Mouse (Mus musculus) CH12.LX (cell line): ENCODE measurements around the gene Galnt14. TPM values are rescaled to one million over a fixed set of nuclear protein-coding genes. Genes with fewer than 3 reads are reported as not detected.
A peak's percentile ranks its signal among the peaks of the same experiment; 100 is the strongest.

Experiments
- DNase-seq: peaks from one replicate; pipeline ENCODE4 v3.0.0-alpha.2; 2013; ENCODE audit errors: extremely low read depth
- H3K27ac ChIP-seq: 2 replicates; pipeline ENCODE4 v1.5.1; 2012; ENCODE audit warnings: low read depth, mild to moderate bottlenecking, control low read depth, moderate library complexity; ENCODE audit not compliant: insufficient read depth
- H3K27me3 ChIP-seq: replicated peaks from 2 replicates; pipeline ENCODE3; 2012; ENCODE audit warnings: inconsistent platforms
- H3K36me3 ChIP-seq, 2 experiments: replicated peaks in 1 of 2; 2 replicates each; pipeline versions ENCODE3 to v1.6.1; 2012; ENCODE audit warnings: inconsistent platforms in 1 of 2, low read length in 1 of 2, mild to moderate bottlenecking in 1 of 2, mixed read lengths in 1 of 2, moderate library complexity in 1 of 2; ENCODE audit not compliant: control insufficient read depth in 1 of 2, insufficient read depth in 1 of 2
- H3K4me1 ChIP-seq, 2 experiments: 2 replicates each; pipeline ENCODE4 v1.6.1; 2012; ENCODE audit warnings: inconsistent platforms in 1 of 2, moderate library complexity in 1 of 2; ENCODE audit not compliant: insufficient read depth in 2 of 2, control insufficient read depth in 1 of 2
- H3K4me2 ChIP-seq: 2 replicates; pipeline ENCODE4 v1.6.1; 2012; ENCODE audit warnings: low read depth, mild to moderate bottlenecking, control low read depth; ENCODE audit not compliant: poor library complexity, insufficient read depth, severe bottlenecking
- H3K4me3 ChIP-seq, 3 experiments: fragments of 150-350 bp in 1 of 3; sonication (generic) in 1 of 3; replicated peaks in 1 of 3; 2 replicates each; pipeline versions ENCODE3 to v1.5.1; 2011 to 2012; ENCODE audit warnings: low read depth in 2 of 3, low read length in 2 of 3, mild to moderate bottlenecking in 2 of 3, moderate library complexity in 2 of 3, control low read depth in 1 of 3, improper control_type of control experiment in 1 of 3, inconsistent platforms in 1 of 3, mixed read lengths in 1 of 3; ENCODE audit not compliant: poor library complexity in 1 of 3
- H3K79me2 ChIP-seq: replicated peaks from 2 replicates; pipeline ENCODE4 v1.6.1; 2012; ENCODE audit warnings: mild to moderate bottlenecking, moderate library complexity; ENCODE audit not compliant: control insufficient read depth, poor library complexity, insufficient read depth, severe bottlenecking; ENCODE audit errors: extremely low read depth
- H3K9ac ChIP-seq: 2 replicates; pipeline ENCODE4 v1.6.1; 2012; ENCODE audit warnings: low read depth, mild to moderate bottlenecking, control low read depth, moderate library complexity; ENCODE audit not compliant: insufficient read depth
- H3K9me3 ChIP-seq: replicated peaks from 2 replicates; pipeline ENCODE3; 2012; ENCODE audit warnings: low read length, inconsistent platforms, mixed read lengths
- BHLHE40 ChIP-seq: IDR thresholded peaks from 2 replicates; pipeline ENCODE4 v1.6.1; 2011; ENCODE audit warnings: mild to moderate bottlenecking, low read depth, low read length, improper control_type of control experiment
- CTCF ChIP-seq, 2 experiments: IDR thresholded peaks in 1 of 2; conservative IDR thresholded peaks in 1 of 2; 2 replicates each; pipeline ENCODE4 v1.5.1; 2011 to 2012; ENCODE audit warnings: low read depth in 2 of 2, low read length in 2 of 2, improper control_type of control experiment in 1 of 2, inconsistent platforms in 1 of 2, mild to moderate bottlenecking in 1 of 2, moderate library complexity in 1 of 2
- E2F4 ChIP-seq: IDR thresholded peaks from 2 replicates; pipeline ENCODE4 v1.6.1; 2011; ENCODE audit warnings: low read depth, low read length, improper control_type of control experiment; ENCODE audit not compliant: insufficient replicate concordance
- ELF1 ChIP-seq: IDR thresholded peaks from 2 replicates; pipeline ENCODE4 v1.6.1; 2014; ENCODE audit warnings: low read depth, mild to moderate bottlenecking, inconsistent platforms, low read length, improper control_type of control experiment
- ETS1 ChIP-seq: conservative IDR thresholded peaks from 2 replicates; pipeline ENCODE4 v1.6.1; 2012; ENCODE audit warnings: low read depth, mild to moderate bottlenecking, inconsistent platforms, low read length, improper control_type of control experiment, moderate library complexity
- GABPA ChIP-seq: IDR thresholded peaks from 2 replicates; pipeline ENCODE4 v1.6.1; 2012; ENCODE audit warnings: low read depth, low read length, improper control_type of control experiment, inconsistent platforms; ENCODE audit not compliant: insufficient replicate concordance
- HCFC1 ChIP-seq: IDR thresholded peaks from 2 replicates; pipeline ENCODE4 v1.6.1; 2012; ENCODE audit warnings: low read depth, mild to moderate bottlenecking, inconsistent platforms, low read length, improper control_type of control experiment
- JUN ChIP-seq: IDR thresholded peaks from 2 replicates; pipeline ENCODE4 v1.6.1; 2011; ENCODE audit warnings: low read depth, mild to moderate bottlenecking, low read length, improper control_type of control experiment, moderate library complexity; ENCODE audit not compliant: insufficient read depth
- JUND ChIP-seq: conservative IDR thresholded peaks from 2 replicates; pipeline ENCODE4 v1.6.1; 2011; ENCODE audit warnings: low read depth, low read length, improper control_type of control experiment
- KAT2A ChIP-seq: IDR thresholded peaks from 2 replicates; pipeline ENCODE4 v1.6.1; 2012; ENCODE audit warnings: low read length, improper control_type of control experiment, inconsistent platforms; ENCODE audit not compliant: insufficient replicate concordance
- MAFK ChIP-seq: IDR thresholded peaks from 2 replicates; pipeline ENCODE4 v1.6.1; 2011; ENCODE audit warnings: low read length, improper control_type of control experiment; ENCODE audit not compliant: insufficient replicate concordance
- MAX ChIP-seq: IDR thresholded peaks from 2 replicates; pipeline ENCODE4 v1.6.1; 2011; ENCODE audit warnings: low read length, improper control_type of control experiment
- MEF2A ChIP-seq: IDR thresholded peaks from 2 replicates; pipeline ENCODE4 v1.6.1; 2014; ENCODE audit warnings: low read depth, mild to moderate bottlenecking, inconsistent platforms, low read length, improper control_type of control experiment, borderline replicate concordance
- MXI1 ChIP-seq: IDR thresholded peaks from 2 replicates; pipeline ENCODE4 v1.6.1; 2011; ENCODE audit warnings: mild to moderate bottlenecking, low read depth, low read length, improper control_type of control experiment
- MYC ChIP-seq: IDR thresholded peaks from 2 replicates; pipeline ENCODE4 v1.6.1; 2011; ENCODE audit warnings: low read depth, mild to moderate bottlenecking, improper control_type of control experiment, low read length
- NELFE ChIP-seq: IDR thresholded peaks from 2 replicates; pipeline ENCODE4 v1.6.1; 2011; ENCODE audit warnings: low read depth, low read length, improper control_type of control experiment
- POLR2A ChIP-seq: IDR thresholded peaks from 2 replicates; pipeline ENCODE4 v1.6.1; 2011; ENCODE audit warnings: low read depth, mild to moderate bottlenecking, improper control_type of control experiment, low read length
- POLR2AphosphoS2 ChIP-seq: IDR thresholded peaks from 2 replicates; pipeline ENCODE4 v1.6.1; 2011; ENCODE audit warnings: low read depth, low read length, improper control_type of control experiment
- RCOR1 ChIP-seq: conservative IDR thresholded peaks from 2 replicates; pipeline ENCODE4 v1.6.1; 2012; ENCODE audit warnings: low read depth, mild to moderate bottlenecking, inconsistent platforms, low read length, improper control_type of control experiment
- SMC3 ChIP-seq: IDR thresholded peaks from 2 replicates; pipeline ENCODE4 v1.6.1; 2011; ENCODE audit warnings: low read depth, low read length, improper control_type of control experiment
- ZC3H11A ChIP-seq: IDR thresholded peaks from 2 replicates; pipeline ENCODE4 v1.6.1; 2012; ENCODE audit warnings: low read depth, mild to moderate bottlenecking, inconsistent platforms, low read length, improper control_type of control experiment
- ZKSCAN1 ChIP-seq: IDR thresholded peaks from 2 replicates; pipeline ENCODE4 v1.6.1; 2012; ENCODE audit warnings: low read depth, inconsistent platforms, low read length, improper control_type of control experiment, borderline replicate concordance
- ZMIZ1 ChIP-seq: IDR thresholded peaks from 2 replicates; pipeline ENCODE4 v1.6.1; 2012; ENCODE audit warnings: low read depth, mild to moderate bottlenecking, inconsistent platforms, low read length, improper control_type of control experiment
- dilution Hi-C: fragments of 300-500 bp; cut with MboI; formaldehyde crosslinking; loops from 2 replicates; pipeline ENCODE4 v1.14.3; 2020; ENCODE audit warnings: low sequenced_read_pairs; ENCODE audit not compliant: extremely low pct_unique_long_range_greater_than_20kb, extremely low pct_ligation_motif_present
- in situ Hi-C: fragments of 300-500 bp; cut with MboI; formaldehyde crosslinking; loops from 3 replicates; pipeline ENCODE4 v1.14.3; 2019; ENCODE audit warnings: low sequenced_read_pairs, low pct_ligation_motif_present, low pct_unique_long_range_greater_than_20kb, mixed read lengths
- polyA plus RNA-seq: library from polyadenylated mRNA; unstranded; fragments of >175 nt; gene quantifications from 2 replicates; pipeline ENCODE4 v1.2.1, GENCODE M21; 2012; ENCODE audit warnings: low read depth; ENCODE audit not compliant: insufficient read length
- total RNA-seq, 2 experiments: library from RNA; depleted of rRNA; stranded (reverse); fragments of 300-350 nt in 1 of 2; fragments of >200 nt in 1 of 2; gene quantifications; 2 replicates each; pipeline ENCODE4 v1.2.3; 2012 to 2014

Gene Galnt14
- total and polyA plus RNA-seq, 3 experiments, result 1.0 to 5.8 (median 2.4) TPM

GRCm38 (mm10) chr17:73714440-73715221, 4.4 kb upstream of the Galnt14 start (continued):
- no peak for TF ChIP-seq KAT2A
- TF ChIP-seq MYC, result no peak
- TF ChIP-seq JUND, result no peak
- TF ChIP-seq GABPA, result no peak
- TF ChIP-seq NELFE, result no peak
- no peak for TF ChIP-seq ELF1
- TF ChIP-seq POLR2AphosphoS2, result no peak
- peak; percentile 84; the same call in 1 of the 2 replicates for TF ChIP-seq ZMIZ1
- TF ChIP-seq ZC3H11A, result no peak
- TF ChIP-seq MXI1, result no peak
- no peak for TF ChIP-seq E2F4
- peak; percentile 57 for TF ChIP-seq ETS1
- no peak for TF ChIP-seq JUN

GRCm38 (mm10) chr17:73713347-73713746, 3.1 kb upstream of the Galnt14 start:
- TF ChIP-seq E2F4 (no peak), KAT2A (no peak), POLR2A (no peak), MEF2A (no peak), RCOR1 (no peak), MYC (no peak)
- in situ Hi-C loops, result no loop called here
- Histone ChIP-seq H3K4me3 (no peak overlapping the region), H3K79me2 (no peaks in the 10 kb centered on the region), H3K27me3 (peaks cover 28% of the 10 kb centered on the region), H3K36me3 (no peaks in the 10 kb centered on the region), H3K4me2 (no peak overlapping the region), H3K27ac (no peak overlapping the region), H3K4me1 (peaks cover 25 to 57% of the 10 kb centered on the region in 2 experiments), H3K9ac (no peak overlapping the region), H3K9me3 (no peaks in the 10 kb centered on the region)
- dilution Hi-C loops, result no loop called here
- no peak for DNase-seq

GRCm38 (mm10) chr17:73711919-73712318, 1.7 kb upstream of the Galnt14 start:
- Histone ChIP-seq H3K27ac (no peak overlapping the region), H3K79me2 (no peaks in the 10 kb centered on the region), H3K4me2 (no peak overlapping the region), H3K4me3 (no peak overlapping the region), H3K27me3 (peaks cover 28% of the 10 kb centered on the region), H3K4me1 (peaks cover 23 to 42% of the 10 kb centered on the region in 2 experiments), H3K9me3 (peaks cover 2% of the 10 kb centered on the region), H3K36me3 (no peaks in the 10 kb centered on the region), H3K9ac (no peak overlapping the region)
- in situ Hi-C loops (no loop called here), dilution Hi-C loops (no loop called here)
- TF ChIP-seq RCOR1 (no peak), ZMIZ1 (no peak), POLR2AphosphoS2 (no peak), HCFC1 (no peak), MAFK (no peak), ZKSCAN1 (no peak), SMC3 (no peak), MAX (no peak), CTCF (conservative IDR thresholded peaks at IDR 0.05 in 1 of 2, IDR thresholded peaks at IDR 0.05 in 1 of 2; ENCODE audit: low read depth in 2 of 2, low read length in 2 of 2) (no peak), JUND (no peak), JUN (no peak), BHLHE40 (no peak)
- DNase-seq, result no peak
